Mouse (Mus musculus): ENCODE results near the gene Ptprs.

DNA sequence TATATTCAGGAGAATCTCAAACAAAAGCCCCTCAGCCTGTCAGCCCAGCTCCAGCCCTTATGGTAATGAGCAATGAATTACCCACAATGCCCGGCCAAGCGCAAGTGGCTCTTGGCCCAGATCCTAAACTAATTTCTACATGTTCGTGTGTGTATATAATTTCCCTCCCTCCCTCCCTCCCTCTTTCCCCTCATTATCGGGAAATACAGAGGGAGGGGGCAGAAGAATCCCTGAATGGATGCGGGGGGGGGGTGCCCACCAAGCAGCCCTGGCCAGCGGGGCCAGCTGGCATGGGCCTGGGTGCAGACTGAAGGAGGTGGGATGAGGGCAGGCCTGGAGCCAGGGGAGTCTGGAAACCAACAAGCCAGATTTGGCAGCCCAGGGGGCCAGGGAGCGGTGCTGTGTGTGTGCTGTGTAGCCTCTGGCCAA, 8.8 kb downstream of the Ptprs start:
- TF ChIP-seq CTCF (IDR thresholded peaks at IDR 0.05; ENCODE audit: borderline replicate concordance, extremely low read depth, insufficient read depth, insufficient read length) (no peak), POLR2A (IDR thresholded peaks at IDR 0.05; ENCODE audit: borderline replicate concordance, extremely low read depth, insufficient read depth, insufficient read length, poor library complexity, severe bottlenecking) (no peak)
